Mouse (Mus musculus): ENCODE data around the gene 1700016D06Rik. TPM values are rescaled to one million over a fixed set of nuclear protein-coding genes. Genes with fewer than 3 reads are reported as not detected.
A peak's percentile ranks its signal among the peaks of the same experiment; 100 is the strongest.

Gene 1700016D06Rik
- polyA plus RNA-seq, 1 experiment from 2014 or later, result not detected

DNA sequence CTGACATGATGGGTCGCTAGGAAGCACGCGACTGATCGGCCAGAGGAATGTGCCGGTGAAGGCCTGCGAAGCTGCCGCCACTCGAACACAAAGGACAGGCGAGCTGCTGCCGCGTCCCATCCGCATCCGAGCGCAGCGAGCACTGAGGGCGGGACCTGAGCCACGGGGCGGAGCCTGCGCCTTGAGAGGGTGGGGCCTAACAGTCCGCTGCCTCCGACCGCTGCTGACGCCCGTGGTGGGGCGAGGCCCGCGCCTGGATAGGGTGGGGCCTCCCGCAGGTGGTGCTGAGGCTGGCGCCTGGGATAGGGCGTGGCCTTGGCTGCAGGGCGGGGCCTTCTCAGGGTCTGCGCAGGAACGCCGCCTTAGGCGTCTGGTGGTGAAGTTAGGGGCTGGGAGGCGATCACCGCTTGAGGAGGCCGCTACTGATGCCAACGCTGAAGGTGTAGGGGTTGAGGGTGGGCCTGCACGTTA lies 65.2 kb downstream of the 1700016D06Rik start, which contains the start of gene Ankrd10:
Gene Ankrd10 (minus strand): TSS at position 147 of the 471 bp plus-strand sequence.
- Histone ChIP-seq H3K4me3 (ENCODE audit: low read depth, low read length) (peak within 1 kb of the TSS; percentile 95), H3K9me3 (ENCODE audit: control insufficient read depth, low read length) (no peaks in the 10 kb centered on the region), H3K4me1 (ENCODE audit: control insufficient read depth, insufficient read depth, low read length) (peaks cover 16% of the 10 kb centered on the region; the same call in 1 of the 2 replicates), H3K36me3 (ENCODE audit: control insufficient read depth, insufficient read depth, low read length) (peaks cover 9% of the 10 kb centered on the region; the same call in 1 of the 2 replicates), H3K9ac (ENCODE audit: low read length) (peak within 1 kb of the TSS; percentile 99), H3K27me3 (ENCODE audit: control insufficient read depth, insufficient read depth, low read length) (no peaks in the 10 kb centered on the region), H3K27ac (ENCODE audit: low read depth, low read length) (peak within 1 kb of the TSS; percentile 98), H3K4me2 (ENCODE audit: low read depth) (peak within 1 kb of the TSS; percentile 80)
- DNase-seq (ENCODE audit: low spot score) (peak; percentile 98), ATAC-seq (ENCODE audit: insufficient read depth, low FRiP score, low TSS enrichment) (peak; percentile 94)
- WGBS, result 1% methylated on average over 40 of the region's 40 CpGs

DNA sequence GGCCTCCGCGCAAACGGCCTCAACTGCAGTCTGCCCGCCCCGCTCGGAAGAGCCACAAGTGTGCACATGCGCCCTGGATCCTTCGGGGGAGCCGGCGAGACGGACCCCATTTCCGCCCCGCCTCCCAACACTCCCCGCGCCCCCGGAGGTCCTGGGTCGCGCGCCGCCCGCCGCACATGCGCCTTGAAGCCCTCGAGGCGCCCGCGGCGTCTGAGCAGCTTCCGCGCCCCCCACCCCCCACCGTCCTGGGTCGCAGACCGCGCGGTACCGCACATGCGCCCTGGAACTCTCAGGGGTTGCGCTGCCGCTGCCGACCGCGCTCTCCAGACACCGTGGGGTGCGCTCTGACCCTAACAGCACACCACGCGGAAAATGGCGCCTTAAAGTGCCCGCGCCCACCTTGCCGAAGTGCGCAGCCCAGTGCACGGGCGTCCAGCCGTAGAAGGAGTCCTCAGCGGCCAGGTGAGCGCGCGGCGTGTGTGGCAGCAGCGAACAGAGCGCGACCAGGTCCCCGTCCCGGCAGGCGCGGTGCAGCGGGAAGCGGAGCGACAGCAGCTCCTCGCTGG lies 65.8 kb downstream of the 1700016D06Rik start:
- WGBS, result under 1% methylated on average over 69 of the region's 70 CpGs
- H3K4me2 ChIP-seq (ENCODE audit: low read depth), result peak overlapping the region; percentile 80

DNA sequence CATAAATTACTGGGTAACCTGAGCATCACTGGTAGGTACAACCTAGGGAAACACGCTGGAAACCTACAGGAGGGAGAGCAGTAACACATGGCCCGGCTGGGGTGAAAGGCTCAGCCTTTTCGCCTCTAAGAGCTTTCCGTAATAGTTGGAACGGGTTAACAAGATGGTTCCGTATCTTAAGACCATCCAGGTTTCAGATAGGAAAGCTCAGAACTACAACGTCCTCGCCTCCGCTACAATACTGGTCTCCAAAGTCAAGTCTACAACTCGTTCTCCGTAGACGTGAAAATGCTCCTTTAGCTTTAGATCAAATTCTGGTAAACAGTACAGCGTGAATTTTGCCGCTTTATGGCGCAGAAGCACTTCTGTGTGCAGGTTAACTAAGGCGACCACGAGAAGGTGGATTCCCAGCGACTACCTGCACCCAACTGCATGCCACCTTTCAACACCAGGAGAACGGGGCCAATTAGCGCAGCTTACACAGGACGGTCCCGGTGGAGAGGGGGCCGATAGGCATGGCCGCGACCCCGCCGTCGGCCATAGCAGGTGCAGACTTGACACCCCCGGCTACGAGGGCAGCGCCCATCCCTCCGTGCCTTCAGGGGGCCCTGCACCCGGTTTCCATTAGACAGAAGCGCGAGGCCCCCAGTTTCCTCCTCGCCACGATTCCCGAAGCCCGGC lies 66.4 kb downstream of the 1700016D06Rik start:
- Histone ChIP-seq H3K36me3 (ENCODE audit: control insufficient read depth, insufficient read depth, low read length) (peaks cover 10% of the 10 kb centered on the region; the same call in 1 of the 2 replicates), H3K9me3 (ENCODE audit: control insufficient read depth, low read length) (no peaks in the 10 kb centered on the region), H3K4me3 (ENCODE audit: low read depth, low read length) (peak overlapping the region; percentile 95), H3K4me2 (ENCODE audit: low read depth) (peak overlapping the region; percentile 80), H3K9ac (ENCODE audit: low read length) (peak overlapping the region; percentile 73), H3K27ac (ENCODE audit: low read depth, low read length) (no peak overlapping the region), H3K27me3 (ENCODE audit: control insufficient read depth, insufficient read depth, low read length) (no peaks in the 10 kb centered on the region), H3K4me1 (ENCODE audit: control insufficient read depth, insufficient read depth, low read length) (peaks cover 16% of the 10 kb centered on the region; the same call in 1 of the 2 replicates)
- peak; percentile 31 for ATAC-seq (ENCODE audit: insufficient read depth, low FRiP score, low TSS enrichment)
- no peak for DNase-seq (ENCODE audit: low spot score)
- WGBS, result under 1% methylated on average over 39 of the region's 39 CpGs

More for the DNA sequence above, 65.8 kb downstream of the 1700016D06Rik start:
- DNase-seq (ENCODE audit: low spot score) (peak; percentile 97), ATAC-seq (ENCODE audit: insufficient read depth, low FRiP score, low TSS enrichment) (peak; percentile 81)
- Histone ChIP-seq H3K9me3 (ENCODE audit: control insufficient read depth, low read length) (no peaks in the 10 kb centered on the region), H3K9ac (ENCODE audit: low read length) (peak overlapping the region; percentile 99), H3K4me1 (ENCODE audit: control insufficient read depth, insufficient read depth, low read length) (peaks cover 16% of the 10 kb centered on the region; the same call in 1 of the 2 replicates), H3K27me3 (ENCODE audit: control insufficient read depth, insufficient read depth, low read length) (no peaks in the 10 kb centered on the region), H3K27ac (ENCODE audit: low read depth, low read length) (peak overlapping the region; percentile 98), H3K4me3 (ENCODE audit: low read depth, low read length) (peak overlapping the region; percentile 95), H3K36me3 (ENCODE audit: control insufficient read depth, insufficient read depth, low read length) (peaks cover 10% of the 10 kb centered on the region; the same call in 1 of the 2 replicates)

DNA sequence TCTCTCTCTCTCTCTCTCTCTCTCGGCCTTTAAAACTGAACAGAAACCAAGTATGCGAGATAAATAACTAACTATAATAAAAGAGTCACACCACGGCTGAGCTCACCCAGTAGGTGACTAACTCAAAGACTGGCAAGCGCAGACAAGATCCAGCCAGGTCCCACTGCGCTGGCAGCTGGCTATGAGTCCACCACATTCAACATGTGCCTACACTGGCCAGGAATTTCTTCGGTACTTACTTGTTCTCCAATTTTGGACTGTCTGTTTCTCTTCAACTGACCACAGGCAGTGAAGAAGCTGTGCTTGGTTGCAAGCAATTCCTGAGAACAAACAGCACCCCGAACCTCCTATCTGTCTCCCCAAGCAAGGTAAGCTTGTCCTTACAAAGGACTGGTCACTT lies 67.4 kb downstream of the 1700016D06Rik start:
- Histone ChIP-seq H3K27me3 (ENCODE audit: control insufficient read depth, insufficient read depth, low read length) (no peaks in the 10 kb centered on the region), H3K4me1 (ENCODE audit: control insufficient read depth, insufficient read depth, low read length) (peaks cover 16% of the 10 kb centered on the region; the same call in 1 of the 2 replicates), H3K9me3 (ENCODE audit: control insufficient read depth, low read length) (no peaks in the 10 kb centered on the region), H3K4me2 (ENCODE audit: low read depth) (peak overlapping the region; percentile 80), H3K36me3 (ENCODE audit: control insufficient read depth, insufficient read depth, low read length) (peaks cover 12% of the 10 kb centered on the region; the same call in 1 of the 2 replicates), H3K27ac (ENCODE audit: low read depth, low read length) (no peak overlapping the region), H3K9ac (ENCODE audit: low read length) (peak overlapping the region; percentile 73), H3K4me3 (ENCODE audit: low read depth, low read length) (peak overlapping the region; percentile 95)
- DNase-seq (ENCODE audit: low spot score) (no peak), ATAC-seq (ENCODE audit: insufficient read depth, low FRiP score, low TSS enrichment) (no peak)
- 76% methylated on average over 7 of the region's 7 CpGs for WGBS

DNA sequence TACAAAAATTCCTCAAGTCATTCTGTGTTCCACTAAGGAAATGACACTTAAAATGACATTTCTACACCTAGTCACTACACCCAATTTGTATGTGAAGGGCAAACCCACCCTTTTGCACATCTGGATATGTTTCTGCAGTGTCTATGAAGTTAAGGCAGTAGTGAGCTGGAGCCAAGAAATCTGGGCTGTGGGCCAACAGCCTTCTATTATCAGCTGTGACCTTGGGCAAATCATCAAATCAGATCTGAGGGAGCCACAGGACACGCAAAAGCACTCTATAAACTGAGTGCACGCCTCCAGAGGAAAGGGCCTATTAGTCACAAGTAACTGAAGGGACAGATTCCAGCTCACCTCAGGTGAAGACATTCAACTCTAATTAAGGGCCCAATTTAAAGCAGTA lies 68.5 kb downstream of the 1700016D06Rik start:
- Histone ChIP-seq H3K27ac (ENCODE audit: low read depth, low read length) (no peak overlapping the region), H3K4me3 (ENCODE audit: low read depth, low read length) (no peak overlapping the region), H3K4me2 (ENCODE audit: low read depth) (no peak overlapping the region), H3K4me1 (ENCODE audit: control insufficient read depth, insufficient read depth, low read length) (peaks cover 16% of the 10 kb centered on the region; the same call in 1 of the 2 replicates), H3K9me3 (ENCODE audit: control insufficient read depth, low read length) (no peaks in the 10 kb centered on the region), H3K27me3 (ENCODE audit: control insufficient read depth, insufficient read depth, low read length) (no peaks in the 10 kb centered on the region), H3K9ac (ENCODE audit: low read length) (no peak overlapping the region), H3K36me3 (ENCODE audit: control insufficient read depth, insufficient read depth, low read length) (peaks cover 18% of the 10 kb centered on the region; the same call in 1 of the 2 replicates)
- WGBS, result 70% methylated on average over 2 of the region's 2 CpGs
- no peak for DNase-seq (ENCODE audit: low spot score)
- ATAC-seq (ENCODE audit: insufficient read depth, low FRiP score, low TSS enrichment), result no peak

DNA sequence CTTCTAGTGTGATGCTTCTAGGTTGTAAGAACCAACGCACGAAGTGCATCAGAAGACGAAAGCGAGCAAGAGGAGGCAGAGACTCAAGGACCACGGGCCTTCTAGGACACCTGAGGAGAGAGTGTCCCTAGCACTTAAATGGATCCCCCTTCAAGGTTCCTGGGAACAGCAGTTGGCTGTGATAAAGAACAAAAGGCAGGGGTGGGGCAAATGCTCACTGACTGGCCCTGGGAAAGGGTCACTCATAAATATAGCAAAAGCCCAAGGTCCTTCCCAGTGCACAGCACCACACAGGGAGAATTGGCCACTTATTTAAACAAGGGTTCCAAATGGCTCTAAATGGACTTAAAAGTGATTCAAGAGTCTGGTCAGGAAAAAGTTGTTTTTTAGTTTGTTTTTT lies 71.7 kb downstream of the 1700016D06Rik start:
- Histone ChIP-seq H3K36me3 (ENCODE audit: control insufficient read depth, insufficient read depth, low read length) (peaks cover 23% of the 10 kb centered on the region), H3K4me3 (ENCODE audit: low read depth, low read length) (no peak overlapping the region), H3K9ac (ENCODE audit: low read length) (no peak overlapping the region), H3K27ac (ENCODE audit: low read depth, low read length) (no peak overlapping the region), H3K4me1 (ENCODE audit: control insufficient read depth, insufficient read depth, low read length) (peaks cover 10% of the 10 kb centered on the region; the same call in 1 of the 2 replicates), H3K27me3 (ENCODE audit: control insufficient read depth, insufficient read depth, low read length) (no peaks in the 10 kb centered on the region), H3K4me2 (ENCODE audit: low read depth) (no peak overlapping the region), H3K9me3 (ENCODE audit: control insufficient read depth, low read length) (no peaks in the 10 kb centered on the region)
- WGBS, result 65% methylated on average over 5 of the region's 5 CpGs
- DNase-seq (ENCODE audit: low spot score), result no peak
- ATAC-seq (ENCODE audit: insufficient read depth, low FRiP score, low TSS enrichment), result no peak

DNA sequence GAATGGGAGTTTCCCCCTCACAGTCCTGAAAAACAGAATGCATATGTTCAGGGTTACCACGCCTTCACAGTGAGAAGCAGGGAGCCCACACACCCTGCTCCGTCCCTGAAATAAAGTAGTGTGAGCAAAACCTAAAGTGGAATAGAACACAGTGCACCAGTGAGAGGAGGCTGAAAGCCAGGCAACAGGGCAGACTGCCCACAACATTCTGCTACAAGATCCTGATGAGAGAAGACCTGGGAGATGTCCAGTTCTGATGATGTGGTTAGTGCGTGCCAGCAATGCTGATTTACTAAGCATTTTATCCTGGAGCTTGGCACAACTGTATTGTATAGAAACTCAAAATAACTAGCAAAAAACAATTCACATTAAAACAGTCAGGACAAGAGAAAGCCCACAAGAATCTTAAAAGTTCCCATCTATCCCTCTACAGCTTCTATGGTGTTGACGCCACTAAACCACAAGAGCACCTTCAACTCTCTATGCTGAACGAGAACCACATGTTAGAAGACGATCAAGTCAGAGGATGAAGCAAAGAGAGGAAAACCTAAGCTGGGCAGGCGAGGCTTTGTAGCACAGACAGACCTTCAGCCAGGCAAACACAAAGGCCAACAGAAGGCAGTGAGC lies 72.2 kb downstream of the 1700016D06Rik start:
- Histone ChIP-seq H3K9me3 (ENCODE audit: control insufficient read depth, low read length) (no peaks in the 10 kb centered on the region), H3K27me3 (ENCODE audit: control insufficient read depth, insufficient read depth, low read length) (no peaks in the 10 kb centered on the region), H3K4me1 (ENCODE audit: control insufficient read depth, insufficient read depth, low read length) (peaks cover 4% of the 10 kb centered on the region; the same call in 1 of the 2 replicates), H3K27ac (ENCODE audit: low read depth, low read length) (no peak overlapping the region), H3K9ac (ENCODE audit: low read length) (no peak overlapping the region), H3K4me3 (ENCODE audit: low read depth, low read length) (no peak overlapping the region), H3K36me3 (ENCODE audit: control insufficient read depth, insufficient read depth, low read length) (peaks cover 23% of the 10 kb centered on the region), H3K4me2 (ENCODE audit: low read depth) (no peak overlapping the region)
- DNase-seq (ENCODE audit: low spot score), result no peak
- no peak for ATAC-seq (ENCODE audit: insufficient read depth, low FRiP score, low TSS enrichment)
- 86% methylated on average over 7 of the region's 7 CpGs for whole genome bisulfite sequencing

DNA sequence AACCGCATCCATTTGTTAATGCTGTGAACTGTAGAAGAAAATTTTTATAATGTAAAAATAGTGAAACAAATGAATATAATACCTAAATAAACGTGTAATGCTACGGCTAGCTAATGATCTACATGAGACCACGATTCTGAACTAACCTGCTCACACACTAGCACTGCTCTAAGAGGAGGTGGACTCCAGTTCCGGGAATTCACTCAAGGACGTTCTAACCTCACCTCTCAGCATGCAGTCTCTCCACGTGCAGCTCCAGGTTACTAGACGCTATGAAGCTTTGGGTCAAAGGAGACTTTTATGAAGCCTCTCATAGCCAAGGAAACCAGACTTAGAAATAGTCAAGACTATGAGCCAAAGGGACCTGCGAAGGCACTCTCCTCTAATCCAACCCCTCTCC lies 73.1 kb downstream of the 1700016D06Rik start:
- no peak for DNase-seq (ENCODE audit: low spot score)
- no peak overlapping the region for H3K9ac ChIP-seq (ENCODE audit: low read length)
- peaks cover 23% of the 10 kb centered on the region for H3K36me3 ChIP-seq (ENCODE audit: control insufficient read depth, insufficient read depth, low read length)
- H3K27ac ChIP-seq (ENCODE audit: low read depth, low read length), result no peak overlapping the region
- no peaks in the 10 kb centered on the region for H3K4me1 ChIP-seq (ENCODE audit: control insufficient read depth, insufficient read depth, low read length)
- H3K9me3 ChIP-seq (ENCODE audit: control insufficient read depth, low read length), result no peaks in the 10 kb centered on the region
- no peak overlapping the region for H3K4me3 ChIP-seq (ENCODE audit: low read depth, low read length)
- H3K4me2 ChIP-seq (ENCODE audit: low read depth), result no peak overlapping the region
- 88% methylated on average over 9 of the region's 9 CpGs for WGBS
- no peak for ATAC-seq (ENCODE audit: insufficient read depth, low FRiP score, low TSS enrichment)
- no peaks in the 10 kb centered on the region for H3K27me3 ChIP-seq (ENCODE audit: control insufficient read depth, insufficient read depth, low read length)

Measured in neural tube, embryonic 11.5 days (tissue).